Mouse (Mus musculus): Measurements from ENCODE around the gene Setd1b. TPM values are rescaled to one million over a fixed set of nuclear protein-coding genes. Genes with fewer than 3 reads are reported as not detected.

Gene Setd1b
- polyA plus RNA-seq, 1 experiment from 2014 or later = 13.6 TPM

DNA sequence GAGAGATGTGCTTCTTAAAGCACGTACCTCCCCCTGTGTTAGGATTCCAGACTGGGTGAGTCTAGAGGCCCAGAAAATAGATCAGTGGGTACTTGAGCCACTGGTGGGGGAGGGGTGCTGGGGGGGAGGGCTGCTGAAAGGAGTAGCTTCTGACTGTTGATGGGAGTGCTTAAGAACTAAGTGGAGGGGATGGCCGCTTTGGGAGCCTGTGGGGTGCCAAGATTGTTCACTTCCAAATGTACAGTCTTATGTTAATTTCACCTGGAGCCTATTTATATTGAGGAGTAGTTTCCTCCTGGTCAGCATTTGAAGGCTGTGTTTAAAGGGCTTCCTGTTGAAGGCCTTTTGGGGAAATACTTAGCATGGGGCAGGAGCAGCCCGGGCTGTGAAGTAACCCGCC, 16.0 kb downstream of the Setd1b start:
- Histone ChIP-seq H3K36me3 (replicated peaks) (peaks cover 86% of the 10 kb centered on the region), H3K9me3 (no peaks in the 10 kb centered on the region), H3K9ac (no peak overlapping the region), H3K4me1 (no peaks in the 10 kb centered on the region), H3K4me2 (no peak overlapping the region), H3K27ac (no peak overlapping the region), H3K27me3 (no peaks in the 10 kb centered on the region), H3K4me3 (replicated peaks) (no peak overlapping the region)
- no peak for ATAC-seq (ENCODE audit: low FRiP score)
- 91% methylated on average over 4 of the region's 4 CpGs for WGBS

DNA sequence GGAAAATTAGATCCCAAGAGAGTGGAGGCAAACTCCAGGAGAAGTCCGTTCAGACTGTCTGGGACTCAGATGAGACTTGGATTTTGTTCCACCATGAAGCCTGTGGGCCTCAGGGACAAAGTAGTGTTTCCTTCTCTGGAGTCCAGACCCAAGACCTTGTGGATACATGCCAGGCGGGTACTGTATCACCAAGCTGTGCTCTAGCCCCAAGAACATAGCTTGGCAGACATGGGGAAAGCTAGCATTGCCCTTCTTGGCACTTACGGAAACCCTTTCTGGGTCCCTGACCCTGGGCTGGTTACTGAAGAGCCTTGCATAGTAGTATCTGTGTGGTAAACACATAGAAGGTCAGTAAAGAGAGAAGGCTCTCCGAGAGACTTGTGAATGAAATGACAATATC, 17.5 kb downstream of the Setd1b start:
- Histone ChIP-seq H3K4me3 (replicated peaks) (no peak overlapping the region), H3K27ac (no peak overlapping the region), H3K9me3 (no peaks in the 10 kb centered on the region), H3K4me1 (no peaks in the 10 kb centered on the region), H3K4me2 (no peak overlapping the region), H3K36me3 (replicated peaks) (peaks cover 86% of the 10 kb centered on the region), H3K9ac (no peak overlapping the region), H3K27me3 (no peaks in the 10 kb centered on the region)
- 95% methylated on average over 4 of the region's 4 CpGs for WGBS
- ATAC-seq (ENCODE audit: low FRiP score) = no peak

DNA sequence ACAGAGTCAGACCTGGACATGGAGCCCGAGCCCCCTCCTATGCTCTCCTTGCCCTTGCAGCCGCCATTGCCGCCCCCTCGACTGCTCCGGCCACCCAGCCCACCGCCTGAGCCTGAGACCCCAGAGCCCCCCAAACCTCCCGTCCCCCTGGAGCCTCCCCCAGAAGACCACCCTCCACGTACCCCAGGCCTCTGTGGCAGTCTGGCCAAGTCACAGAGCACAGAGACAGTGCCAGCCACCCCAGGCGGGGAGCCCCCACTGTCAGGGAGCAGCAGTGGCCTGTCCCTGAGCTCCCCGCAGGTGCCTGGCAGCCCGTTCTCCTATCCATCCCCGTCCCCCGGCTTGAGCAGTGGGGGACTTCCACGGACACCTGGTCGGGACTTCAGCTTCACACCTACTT, 17.9 kb downstream of the Setd1b start:
- Histone ChIP-seq H3K4me1 (no peaks in the 10 kb centered on the region), H3K36me3 (replicated peaks) (peaks cover 85% of the 10 kb centered on the region), H3K27ac (no peak overlapping the region), H3K27me3 (no peaks in the 10 kb centered on the region), H3K4me2 (no peak overlapping the region), H3K9ac (no peak overlapping the region), H3K9me3 (no peaks in the 10 kb centered on the region), H3K4me3 (replicated peaks) (no peak overlapping the region)
- ATAC-seq (ENCODE audit: low FRiP score) = no peak
- 96% methylated on average over 15 of the region's 15 CpGs for WGBS

DNA sequence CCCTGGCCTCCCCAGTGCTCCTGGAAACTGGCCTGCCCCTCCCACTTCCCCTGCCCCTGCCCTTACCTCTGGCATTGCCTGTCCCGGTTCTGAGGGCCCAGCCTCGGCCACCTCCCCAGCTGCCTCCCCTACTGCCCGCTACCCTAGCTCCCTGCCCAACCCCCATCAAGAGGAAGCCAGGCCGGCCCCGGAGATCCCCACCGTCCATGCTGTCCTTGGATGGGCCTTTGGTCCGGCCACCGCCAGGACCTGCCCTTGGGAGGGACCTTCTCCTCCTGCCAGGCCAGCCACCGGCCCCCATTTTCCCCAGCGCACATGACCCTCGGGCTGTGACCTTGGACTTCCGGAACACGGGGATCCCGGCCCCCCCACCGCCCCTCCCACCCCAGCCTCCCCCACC, 18.3 kb downstream of the Setd1b start:
- no peaks in the 10 kb centered on the region for H3K9me3 ChIP-seq
- ATAC-seq (ENCODE audit: low FRiP score) = no peak

DNA sequence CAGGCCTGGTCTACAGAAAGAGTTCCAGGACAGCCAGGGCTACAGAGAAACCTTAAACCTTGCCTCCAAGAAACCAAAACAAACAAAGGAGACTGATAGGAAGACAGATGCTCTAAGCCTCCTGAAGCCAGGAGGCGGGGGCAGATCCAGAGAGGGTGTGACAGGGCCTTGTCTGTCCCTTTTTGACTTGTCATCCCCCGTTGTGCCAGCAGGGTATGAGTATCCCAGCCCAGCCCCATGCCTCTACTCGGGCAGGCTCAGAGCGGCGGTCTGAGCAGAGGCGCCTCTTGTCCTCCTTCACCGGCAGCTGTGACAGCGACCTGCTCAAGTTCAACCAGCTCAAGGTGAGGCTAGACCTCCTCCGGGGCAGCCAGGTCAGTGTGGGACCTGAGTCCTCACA, 20.9 kb downstream of the Setd1b start:
- no peak for ATAC-seq (ENCODE audit: low FRiP score)
- peaks cover 88% of the 10 kb centered on the region for H3K36me3 ChIP-seq (replicated peaks)
- no peak overlapping the region for H3K9ac ChIP-seq
- H3K4me3 ChIP-seq (replicated peaks) = no peak overlapping the region
- H3K4me1 ChIP-seq = no peaks in the 10 kb centered on the region
- H3K4me2 ChIP-seq = no peak overlapping the region
- H3K27me3 ChIP-seq = no peaks in the 10 kb centered on the region
- H3K27ac ChIP-seq = no peak overlapping the region
- WGBS = 88% methylated on average over 9 of the region's 9 CpGs
- H3K9me3 ChIP-seq = no peaks in the 10 kb centered on the region

More for the DNA sequence above, 18.3 kb downstream of the Setd1b start:
- Histone ChIP-seq H3K27ac (no peak overlapping the region), H3K4me2 (no peak overlapping the region), H3K4me3 (replicated peaks) (no peak overlapping the region), H3K27me3 (no peaks in the 10 kb centered on the region), H3K4me1 (no peaks in the 10 kb centered on the region), H3K36me3 (replicated peaks) (peaks cover 83% of the 10 kb centered on the region), H3K9ac (no peak overlapping the region)
- WGBS = 96% methylated on average over 14 of the region's 15 CpGs

DNA sequence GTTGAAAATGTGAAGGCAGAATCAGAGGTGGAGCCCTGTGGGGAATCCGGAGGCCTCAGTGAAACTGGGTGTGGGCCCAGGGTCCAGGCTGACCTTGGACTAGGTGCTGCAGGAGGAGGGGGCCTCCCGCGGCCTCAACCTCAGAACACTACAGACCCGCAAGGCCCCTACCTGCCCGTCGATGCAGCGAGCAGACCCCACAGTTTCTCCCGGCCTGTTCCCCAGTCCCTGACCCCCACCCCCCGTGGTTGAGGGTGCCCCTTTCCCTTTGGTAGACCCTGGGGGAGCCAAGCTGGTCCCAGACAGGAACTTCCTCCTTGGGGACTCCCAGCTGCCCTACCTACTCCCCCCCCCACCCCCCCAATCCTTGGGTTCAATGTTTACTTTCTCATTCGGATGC, 24.4 kb downstream of the Setd1b start:
- no peak for ATAC-seq (ENCODE audit: low FRiP score)
- Histone ChIP-seq H3K27me3 (no peaks in the 10 kb centered on the region), H3K4me2 (no peak overlapping the region), H3K4me3 (replicated peaks) (no peak overlapping the region), H3K36me3 (replicated peaks) (peaks cover 53% of the 10 kb centered on the region), H3K4me1 (no peaks in the 10 kb centered on the region; the same call in 1 of the 2 replicates), H3K27ac (no peak overlapping the region), H3K9ac (no peak overlapping the region), H3K9me3 (no peaks in the 10 kb centered on the region)
- 92% methylated on average over 7 of the region's 10 CpGs for WGBS

DNA sequence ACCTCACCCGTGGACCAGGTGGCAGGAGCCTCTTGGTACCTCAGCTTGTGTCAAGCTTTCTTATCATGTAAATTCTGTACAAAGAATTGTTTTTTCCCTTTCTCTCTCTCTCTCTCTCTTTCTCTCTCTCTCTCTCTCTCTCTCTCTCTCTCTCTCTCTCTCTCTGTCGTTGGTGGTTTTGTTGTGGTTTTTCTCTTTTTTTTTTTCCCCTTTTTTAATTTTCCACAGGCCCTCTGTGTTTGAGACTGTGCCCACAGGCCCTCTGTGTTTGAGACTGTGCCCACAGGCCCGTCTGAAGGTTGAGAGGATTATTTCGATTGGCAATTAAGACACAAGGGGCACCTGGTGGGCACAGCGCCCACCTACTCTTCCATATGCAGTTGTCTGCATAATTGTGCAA, 25.6 kb downstream of the Setd1b start:
- H3K27ac ChIP-seq = no peak overlapping the region
- WGBS = 67% methylated on average over 5 of the region's 5 CpGs

DNA sequence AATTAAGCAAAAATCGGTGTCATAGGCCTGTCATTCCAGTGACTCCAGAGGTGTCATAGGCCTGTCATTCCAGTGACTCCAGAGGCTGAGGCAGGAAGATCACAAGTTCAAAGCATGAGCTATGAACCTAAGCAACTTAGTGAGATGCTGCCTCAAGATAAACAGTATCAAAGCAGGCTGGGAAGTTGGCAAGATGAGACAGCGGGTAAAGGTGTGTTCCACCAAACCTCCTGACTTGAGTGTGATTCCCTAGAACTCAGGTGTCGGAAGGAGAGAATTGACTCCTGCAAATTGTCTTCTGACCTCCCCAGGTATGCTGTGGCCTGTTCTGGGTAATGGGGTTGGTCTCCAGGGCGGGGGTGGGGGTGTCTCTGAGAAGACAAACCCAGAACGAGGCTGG, 27.3 kb downstream of the Setd1b start, which contains the start of gene Psmd9:
Gene Psmd9, plus strand, starts transcription at position 130 of the 400 bp plus-strand sequence.
- H3K27ac ChIP-seq = no peak within 1 kb of the TSS
- 85% methylated on average over 5 of the region's 5 CpGs for WGBS
- H3K36me3 ChIP-seq (replicated peaks) = peaks cover 25% of the 10 kb centered on the region

More for the DNA sequence above, 25.6 kb downstream of the Setd1b start:
- Histone ChIP-seq H3K27me3 (no peaks in the 10 kb centered on the region), H3K36me3 (replicated peaks) (peaks cover 42% of the 10 kb centered on the region), H3K9ac (no peak overlapping the region), H3K9me3 (no peaks in the 10 kb centered on the region), H3K4me1 (peaks cover 7% of the 10 kb centered on the region), H3K4me2 (no peak overlapping the region), H3K4me3 (replicated peaks) (no peak overlapping the region)
- ATAC-seq (ENCODE audit: low FRiP score) = no peak

DNA sequence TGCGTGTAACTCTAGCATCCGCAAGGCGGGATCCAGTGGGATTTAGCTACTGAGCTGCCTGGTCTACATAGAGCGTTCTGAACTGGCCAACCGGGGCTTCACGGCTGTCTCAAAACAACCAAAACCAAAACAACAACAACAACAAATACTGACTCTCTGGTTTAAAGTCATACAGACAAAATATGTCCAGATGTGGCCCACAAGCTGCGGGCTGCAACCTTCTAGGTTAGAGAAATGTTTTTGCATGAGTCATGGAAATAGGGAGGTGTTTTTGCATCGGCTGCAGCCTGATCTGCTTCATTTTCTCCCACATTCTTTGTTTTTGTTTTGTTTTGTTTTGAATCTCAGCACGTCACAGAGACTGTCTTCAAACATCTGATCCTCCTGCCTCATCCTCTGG, 28.4 kb downstream of the Setd1b start:
- no peak overlapping the region for H3K4me3 ChIP-seq (replicated peaks)
- no peak overlapping the region for H3K27ac ChIP-seq
- peaks cover 4% of the 10 kb centered on the region; the same call in 1 of the 2 replicates for H3K27me3 ChIP-seq
- no peaks in the 10 kb centered on the region for H3K9me3 ChIP-seq
- no peak for ATAC-seq (ENCODE audit: low FRiP score)
- H3K4me1 ChIP-seq = peaks cover 7% of the 10 kb centered on the region
- no peak overlapping the region for H3K9ac ChIP-seq
- WGBS = 82% methylated on average over 9 of the region's 9 CpGs
- H3K4me2 ChIP-seq = no peak overlapping the region
- H3K36me3 ChIP-seq (replicated peaks) = peaks cover 20% of the 10 kb centered on the region

More for the DNA sequence above, 27.3 kb downstream of the Setd1b start, which contains the start of gene Psmd9:
- H3K27me3 ChIP-seq = peaks cover 4% of the 10 kb centered on the region; the same call in 1 of the 2 replicates
- H3K9ac ChIP-seq = no peak within 1 kb of the TSS
- H3K4me2 ChIP-seq = no peak within 1 kb of the TSS
- ATAC-seq (ENCODE audit: low FRiP score) = no peak
- peaks cover 7% of the 10 kb centered on the region for H3K4me1 ChIP-seq
- no peaks in the 10 kb centered on the region for H3K9me3 ChIP-seq
- no peak within 1 kb of the TSS for H3K4me3 ChIP-seq (replicated peaks)

DNA sequence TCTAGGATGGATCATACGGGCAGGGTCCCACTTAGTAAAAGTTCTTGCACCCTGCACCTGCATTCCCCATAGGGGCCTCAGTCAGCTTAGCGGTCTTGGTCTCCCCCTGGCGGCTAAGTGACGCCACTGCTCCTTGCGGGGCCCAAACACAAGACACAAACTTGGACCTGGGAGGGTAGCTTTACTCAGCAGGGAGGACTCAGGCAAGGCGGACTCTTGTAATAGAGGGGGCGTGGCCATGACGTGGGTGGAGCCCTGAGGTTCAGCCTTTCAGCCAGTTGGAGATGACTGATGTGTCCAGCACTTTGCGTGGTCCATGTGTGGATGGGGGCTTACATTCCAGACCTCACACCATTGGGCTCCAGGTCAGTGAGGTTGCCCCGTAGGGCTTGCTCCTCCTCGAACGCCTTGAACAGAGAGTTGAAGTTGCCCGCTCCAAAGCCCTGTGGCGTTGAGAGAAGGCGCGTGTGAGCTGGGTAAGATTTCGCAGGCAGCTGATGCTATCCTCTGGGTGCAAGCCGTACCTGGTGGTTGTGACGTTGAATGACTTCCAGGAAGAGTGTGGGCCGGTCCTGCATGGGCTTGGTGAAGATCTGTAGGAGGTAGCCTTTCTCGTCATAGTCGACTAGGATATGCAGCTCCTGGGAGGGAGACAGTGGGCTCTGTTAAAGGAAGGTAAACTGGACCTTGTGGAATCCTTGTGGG, 29.8 kb downstream of the Setd1b start:
- H3K9me3 ChIP-seq = no peaks in the 10 kb centered on the region
- H3K4me2 ChIP-seq = peak overlapping the region; percentile 45
- 18% methylated on average over 22 of the region's 22 CpGs for WGBS
- H3K27me3 ChIP-seq = peaks cover 4% of the 10 kb centered on the region; the same call in 1 of the 2 replicates
- peak overlapping the region; percentile 42 for H3K9ac ChIP-seq
- peaks cover 6% of the 10 kb centered on the region for H3K36me3 ChIP-seq (replicated peaks)
- no peak overlapping the region for H3K27ac ChIP-seq
- ATAC-seq (ENCODE audit: low FRiP score) = peak; percentile 84
- H3K4me1 ChIP-seq = peaks cover 7% of the 10 kb centered on the region
- H3K4me3 ChIP-seq (replicated peaks) = peak overlapping the region; percentile 18

DNA sequence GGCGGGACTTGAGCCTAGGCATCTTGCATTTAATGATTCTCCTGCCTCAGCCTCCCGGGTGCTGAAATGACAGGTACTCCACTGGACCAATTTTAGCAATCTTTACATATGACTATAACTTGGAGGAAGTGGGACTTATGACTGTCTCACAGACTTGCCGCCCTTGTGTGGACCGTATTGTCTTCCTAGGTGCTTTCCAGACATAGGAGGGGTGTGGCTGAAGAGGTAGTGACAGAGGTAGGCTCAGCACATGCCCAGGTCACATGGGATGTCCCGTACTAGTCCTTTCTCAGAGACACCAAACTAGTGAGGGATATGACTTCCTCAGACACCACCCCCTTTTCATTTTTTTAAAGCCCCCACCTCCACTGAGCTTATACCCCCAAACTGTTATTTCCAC, 36.8 kb downstream of the Setd1b start:
- no peak overlapping the region for H3K9ac ChIP-seq

DNA sequence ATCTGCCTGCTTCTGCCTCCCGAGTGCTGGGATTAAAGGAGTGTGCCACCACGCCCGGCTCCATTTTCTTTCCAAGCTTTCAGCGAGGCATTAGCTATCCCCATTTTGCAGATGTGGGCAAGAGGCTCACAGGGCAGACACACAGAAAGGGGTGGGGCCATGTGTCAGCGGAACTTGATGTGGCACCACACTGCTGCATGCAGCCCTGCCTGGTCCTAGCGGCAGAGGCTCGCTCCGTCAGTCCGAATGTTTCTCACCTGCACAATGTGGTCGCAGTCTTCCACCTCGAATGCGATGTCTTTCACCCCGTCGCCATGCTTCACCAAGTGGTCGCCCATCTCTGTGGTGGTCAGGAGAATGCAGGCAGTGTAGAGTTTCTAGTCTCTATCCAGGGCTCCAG, 38.4 kb downstream of the Setd1b start:
- Histone ChIP-seq H3K9me3 (no peaks in the 10 kb centered on the region), H3K9ac (no peak overlapping the region), H3K4me3 (replicated peaks) (no peak overlapping the region), H3K36me3 (replicated peaks) (no peaks in the 10 kb centered on the region), H3K27me3 (no peaks in the 10 kb centered on the region), H3K4me2 (no peak overlapping the region), H3K27ac (no peak overlapping the region), H3K4me1 (no peaks in the 10 kb centered on the region)
- WGBS = 93% methylated on average over 15 of the region's 15 CpGs
- no peak for ATAC-seq (ENCODE audit: low FRiP score)

More for the DNA sequence above, 36.8 kb downstream of the Setd1b start:
- Histone ChIP-seq H3K27me3 (no peaks in the 10 kb centered on the region), H3K27ac (no peak overlapping the region), H3K9me3 (no peaks in the 10 kb centered on the region), H3K4me3 (replicated peaks) (no peak overlapping the region), H3K4me1 (no peaks in the 10 kb centered on the region), H3K4me2 (no peak overlapping the region), H3K36me3 (replicated peaks) (no peaks in the 10 kb centered on the region)
- no peak for ATAC-seq (ENCODE audit: low FRiP score)
- WGBS = 92% methylated on average over 5 of the region's 5 CpGs

DNA sequence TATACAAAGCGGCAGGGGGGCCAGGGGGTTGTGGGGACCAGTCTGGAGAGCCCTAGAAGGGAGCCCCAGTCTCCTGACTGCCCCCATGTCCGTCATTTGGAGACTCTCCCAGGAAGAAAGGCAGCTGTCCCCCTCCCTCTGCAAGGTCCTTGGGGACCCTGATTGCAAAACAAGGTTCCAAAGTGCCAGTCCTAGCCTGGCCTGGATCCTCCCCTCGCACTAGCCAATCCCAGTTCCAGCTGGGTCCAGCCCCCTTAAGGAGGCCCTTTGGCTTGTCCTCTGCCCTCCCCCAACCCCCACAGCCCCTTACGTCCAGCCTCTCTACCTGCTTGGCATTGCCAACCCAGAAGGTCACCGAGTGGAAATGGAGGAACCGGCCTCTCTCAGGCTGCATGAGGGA, 39.5 kb downstream of the Setd1b start:
- Histone ChIP-seq H3K9me3 (no peaks in the 10 kb centered on the region), H3K27me3 (no peaks in the 10 kb centered on the region), H3K27ac (no peak overlapping the region), H3K9ac (no peak overlapping the region), H3K4me2 (no peak overlapping the region), H3K4me1 (no peaks in the 10 kb centered on the region), H3K36me3 (replicated peaks) (no peaks in the 10 kb centered on the region), H3K4me3 (replicated peaks) (no peak overlapping the region)
- WGBS = 80% methylated on average over 6 of the region's 6 CpGs
- no peak for ATAC-seq (ENCODE audit: low FRiP score)

All from forebrain, embryonic 12.5 days (tissue).